Mouse (Mus musculus) liver, embryonic 14.5 days (tissue): ENCODE data around the gene Plpp2.

Experiments
- CTCF ChIP-seq: IDR thresholded peaks from 2 replicates; pipeline ENCODE4 v1.5.1; 2016; ENCODE audit warnings: antibody characterized with exemption, low read depth, control low read depth
- EP300 ChIP-seq: IDR thresholded peaks from 2 replicates; pipeline ENCODE4 v1.6.1; 2016; ENCODE audit warnings: antibody characterized with exemption, low read depth

DNA sequence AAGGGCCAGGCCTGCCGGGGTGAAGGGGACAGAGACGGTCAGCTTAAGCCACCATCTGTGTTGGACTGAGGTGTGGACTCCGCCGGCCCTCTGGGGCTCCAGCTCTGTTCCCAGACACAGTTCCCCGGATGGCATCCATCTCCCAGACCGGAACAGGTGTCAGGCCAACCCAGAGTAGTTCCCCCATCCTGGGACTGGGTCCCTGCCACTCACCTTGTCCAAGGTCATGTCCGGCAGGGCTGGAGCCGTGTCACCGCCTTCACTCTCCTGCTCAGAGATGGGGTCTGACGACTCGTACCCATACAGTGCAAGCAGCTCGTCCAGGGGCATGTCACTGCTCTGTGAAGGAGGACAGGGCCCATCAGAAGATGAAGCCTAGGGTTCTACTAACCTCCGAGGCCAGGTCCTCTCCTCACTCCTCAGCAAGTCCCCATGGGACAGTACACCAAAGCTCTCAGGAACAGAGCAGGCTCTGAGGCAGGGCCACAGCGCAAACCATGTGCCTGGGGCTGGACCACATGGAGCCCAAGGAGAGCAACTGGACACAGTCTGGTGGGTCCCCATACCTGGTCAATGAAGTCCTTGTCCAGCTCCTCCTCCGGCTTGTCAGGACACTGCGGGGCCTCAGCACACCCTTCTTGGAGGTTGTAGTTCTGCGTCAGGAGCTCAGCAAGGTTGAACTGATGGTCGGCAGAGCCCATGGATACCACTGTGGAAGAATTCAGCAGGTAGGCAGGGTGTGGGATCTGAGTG lies 15.6 kb upstream of the Plpp2 start:
- TF ChIP-seq CTCF: no peak
- TF ChIP-seq EP300: no peak
